Mouse (Mus musculus): ENCODE results near the gene Acod1. TPM values are rescaled to one million over a fixed set of nuclear protein-coding genes. Genes with fewer than 3 reads are reported as not detected.

Gene Acod1
- polyA plus RNA-seq, 1 experiment from 2014 or later: not detected

- Histone ChIP-seq H3K4me2 (ENCODE audit: low read depth, low read length) (no peak overlapping the region), H3K27me3 (replicated peaks; ENCODE audit: control insufficient read depth, insufficient read depth, low read length) (no peaks in the 10 kb centered on the region), H3K4me1 (ENCODE audit: control insufficient read depth, insufficient read depth, low read length) (peaks cover 25% of the 10 kb centered on the region), H3K36me3 (ENCODE audit: control insufficient read depth, insufficient read depth, low read length) (0 out of 2 replicates have a peak, but pooled peaks cover 3% of the 10 kb centered on the region), H3K9ac (ENCODE audit: low read depth, low read length) (no peak overlapping the region), H3K4me3 (ENCODE audit: low read length) (no peak overlapping the region), H3K27ac (ENCODE audit: low read length) (no peak overlapping the region), H3K9me3 (ENCODE audit: control insufficient read depth, low read length) (no peaks in the 10 kb centered on the region)
- WGBS: 71% methylated on average over 6 of the region's 6 CpGs
- ATAC-seq: no peak
Measured at GRCm38 (mm10) chr14:103096621-103097020, 49.8 kb downstream of the Acod1 start.

GRCm38 (mm10) chr14:103098213-103098586, 51.4 kb downstream of the Acod1 start:
- H3K9me3 ChIP-seq (ENCODE audit: control insufficient read depth, low read length): no peaks in the 10 kb centered on the region
- H3K4me3 ChIP-seq (ENCODE audit: low read length): peak overlapping the region; percentile 86
- peak overlapping the region; percentile 67 for H3K4me2 ChIP-seq (ENCODE audit: low read depth, low read length)
- H3K36me3 ChIP-seq (ENCODE audit: control insufficient read depth, insufficient read depth, low read length): 0 out of 2 replicates have a peak, but pooled peaks cover 3% of the 10 kb centered on the region
- H3K9ac ChIP-seq (ENCODE audit: low read depth, low read length): peak overlapping the region; percentile 99
- H3K27me3 ChIP-seq (replicated peaks; ENCODE audit: control insufficient read depth, insufficient read depth, low read length): no peaks in the 10 kb centered on the region
- no peak for ATAC-seq
- peak overlapping the region; percentile 99 for H3K27ac ChIP-seq (ENCODE audit: low read length)
- 0% methylated on average over 2 of the region's 2 CpGs for WGBS
- H3K4me1 ChIP-seq (ENCODE audit: control insufficient read depth, insufficient read depth, low read length): peaks cover 22% of the 10 kb centered on the region

- WGBS: under 1% methylated on average over 59 of the region's 86 CpGs
- Histone ChIP-seq H3K4me1 (ENCODE audit: control insufficient read depth, insufficient read depth, low read length) (peaks cover 19% of the 10 kb centered on the region), H3K9me3 (ENCODE audit: control insufficient read depth, low read length) (no peaks in the 10 kb centered on the region), H3K9ac (ENCODE audit: low read depth, low read length) (peak overlapping the region; percentile 99), H3K36me3 (ENCODE audit: control insufficient read depth, insufficient read depth, low read length) (0 out of 2 replicates have a peak, but pooled peaks cover 3% of the 10 kb centered on the region), H3K4me3 (ENCODE audit: low read length) (peak overlapping the region; percentile 86), H3K4me2 (ENCODE audit: low read depth, low read length) (peak overlapping the region; percentile 67), H3K27me3 (replicated peaks; ENCODE audit: control insufficient read depth, insufficient read depth, low read length) (no peaks in the 10 kb centered on the region), H3K27ac (ENCODE audit: low read length) (peak overlapping the region; percentile 99)
- ATAC-seq: peak; percentile 79
Measured at GRCm38 (mm10) chr14:103098587-103099235, 51.9 kb downstream of the Acod1 start.

GRCm38 (mm10) chr14:103099238-103099933, 52.6 kb downstream of the Acod1 start, which contains the start of gene Fbxl3:
Gene Fbxl3, minus strand, starts transcription at chr14:103099566.
- Histone ChIP-seq H3K9me3 (ENCODE audit: control insufficient read depth, low read length) (no peaks in the 10 kb centered on the region), H3K4me1 (ENCODE audit: control insufficient read depth, insufficient read depth, low read length) (peaks cover 16% of the 10 kb centered on the region), H3K27me3 (replicated peaks; ENCODE audit: control insufficient read depth, insufficient read depth, low read length) (no peaks in the 10 kb centered on the region), H3K27ac (ENCODE audit: low read length) (peak within 1 kb of the TSS; percentile 99), H3K9ac (ENCODE audit: low read depth, low read length) (peak within 1 kb of the TSS; percentile 99), H3K36me3 (ENCODE audit: control insufficient read depth, insufficient read depth, low read length) (0 out of 2 replicates have a peak, but pooled peaks cover 3% of the 10 kb centered on the region), H3K4me3 (ENCODE audit: low read length) (peak within 1 kb of the TSS; percentile 86), H3K4me2 (ENCODE audit: low read depth, low read length) (peak within 1 kb of the TSS; percentile 67)
- ATAC-seq: peak; percentile 95
- WGBS: 0% methylated on average over 83 of the region's 88 CpGs

GRCm38 (mm10) chr14:103100296-103100695, 53.5 kb downstream of the Acod1 start:
- H3K4me2 ChIP-seq (ENCODE audit: low read depth, low read length): peak overlapping the region; percentile 9; the same call in 1 of the 2 replicates
- H3K4me1 ChIP-seq (ENCODE audit: control insufficient read depth, insufficient read depth, low read length): peaks cover 13% of the 10 kb centered on the region
- no peak overlapping the region for H3K4me3 ChIP-seq (ENCODE audit: low read length)
- no peak for ATAC-seq
- H3K9ac ChIP-seq (ENCODE audit: low read depth, low read length): no peak overlapping the region
- WGBS: 75% methylated on average over 13 of the region's 13 CpGs
- no peaks in the 10 kb centered on the region for H3K9me3 ChIP-seq (ENCODE audit: control insufficient read depth, low read length)
- no peaks in the 10 kb centered on the region for H3K27me3 ChIP-seq (replicated peaks; ENCODE audit: control insufficient read depth, insufficient read depth, low read length)
- H3K36me3 ChIP-seq (ENCODE audit: control insufficient read depth, insufficient read depth, low read length): no peaks in the 10 kb centered on the region
- H3K27ac ChIP-seq (ENCODE audit: low read length): no peak overlapping the region

- Histone ChIP-seq H3K4me3 (ENCODE audit: low read length) (no peak overlapping the region), H3K9ac (ENCODE audit: low read depth, low read length) (no peak overlapping the region), H3K4me1 (ENCODE audit: control insufficient read depth, insufficient read depth, low read length) (peaks cover 10% of the 10 kb centered on the region), H3K36me3 (ENCODE audit: control insufficient read depth, insufficient read depth, low read length) (no peaks in the 10 kb centered on the region), H3K9me3 (ENCODE audit: control insufficient read depth, low read length) (no peaks in the 10 kb centered on the region), H3K4me2 (ENCODE audit: low read depth, low read length) (no peak overlapping the region), H3K27ac (ENCODE audit: low read length) (no peak overlapping the region), H3K27me3 (replicated peaks; ENCODE audit: control insufficient read depth, insufficient read depth, low read length) (no peaks in the 10 kb centered on the region)
- no peak for ATAC-seq
- 71% methylated on average over 3 of the region's 3 CpGs for WGBS
Measured at GRCm38 (mm10) chr14:103101171-103101570, 54.4 kb downstream of the Acod1 start.

- no peak for ATAC-seq
- Histone ChIP-seq H3K27me3 (replicated peaks; ENCODE audit: control insufficient read depth, insufficient read depth, low read length) (no peaks in the 10 kb centered on the region), H3K9ac (ENCODE audit: low read depth, low read length) (no peak overlapping the region), H3K4me1 (ENCODE audit: control insufficient read depth, insufficient read depth, low read length) (peaks cover 5% of the 10 kb centered on the region), H3K27ac (ENCODE audit: low read length) (peak overlapping the region; percentile 73; the same call in 1 of the 2 replicates), H3K4me3 (ENCODE audit: low read length) (no peak overlapping the region), H3K36me3 (ENCODE audit: control insufficient read depth, insufficient read depth, low read length) (no peaks in the 10 kb centered on the region), H3K4me2 (ENCODE audit: low read depth, low read length) (no peak overlapping the region), H3K9me3 (ENCODE audit: control insufficient read depth, low read length) (no peaks in the 10 kb centered on the region)
- WGBS: 50% methylated on average over 6 of the region's 6 CpGs
Measured at GRCm38 (mm10) chr14:103102246-103102645, 55.5 kb downstream of the Acod1 start.

GRCm38 (mm10) chr14:103102731-103103335, 56.1 kb downstream of the Acod1 start:
- Histone ChIP-seq H3K9ac (ENCODE audit: low read depth, low read length) (no peak overlapping the region), H3K4me1 (ENCODE audit: control insufficient read depth, insufficient read depth, low read length) (peaks cover 3% of the 10 kb centered on the region; the same call in 1 of the 2 replicates), H3K4me2 (ENCODE audit: low read depth, low read length) (no peak overlapping the region), H3K9me3 (ENCODE audit: control insufficient read depth, low read length) (no peaks in the 10 kb centered on the region), H3K27ac (ENCODE audit: low read length) (peak overlapping the region; percentile 73), H3K27me3 (replicated peaks; ENCODE audit: control insufficient read depth, insufficient read depth, low read length) (no peaks in the 10 kb centered on the region), H3K4me3 (ENCODE audit: low read length) (no peak overlapping the region), H3K36me3 (ENCODE audit: control insufficient read depth, insufficient read depth, low read length) (no peaks in the 10 kb centered on the region)
- WGBS: 54% methylated on average over 10 of the region's 10 CpGs
- ATAC-seq: 0 out of 2 replicates have a peak, but pooled peaks have one; percentile 12

Data from intestine, embryonic 16.5 days (tissue).